Mouse (Mus musculus): ENCODE results near the gene Egflam.

DNA sequence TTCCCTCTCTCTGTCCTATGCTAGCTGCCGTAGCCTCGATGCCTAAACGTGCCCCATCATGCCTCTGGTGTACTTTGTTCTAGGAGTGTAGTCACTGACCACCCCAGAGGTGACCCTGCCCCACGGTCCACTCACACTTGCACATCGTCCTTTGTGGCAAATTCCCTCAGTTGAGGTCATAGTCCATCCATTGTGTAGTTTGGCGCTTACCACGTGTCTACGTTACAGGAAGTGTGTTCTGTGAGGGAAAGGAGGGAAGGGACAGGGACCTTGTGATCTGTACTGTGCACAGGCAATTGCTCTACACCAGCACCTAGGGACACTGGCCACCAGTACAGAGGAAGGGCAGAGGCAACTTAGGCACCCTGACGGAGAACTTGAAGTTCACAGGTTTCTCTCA, 238.3 kb downstream of the Egflam start:
- no peak for TF ChIP-seq POLR2A (IDR thresholded peaks at IDR 0.05; ENCODE audit: extremely low read depth, insufficient read depth, low read length)
- TF ChIP-seq CTCF (IDR thresholded peaks at IDR 0.05; ENCODE audit: extremely low read depth, insufficient read depth, low read length): no peak

Measured in cortical plate, adult 2 months (tissue).